Mouse (Mus musculus) kidney, adult 2 months (tissue): ENCODE measurements around the gene Zfp750.

ENCODE experiments used
- CTCF ChIP-seq: fragments of 200-500 bp; conservative IDR thresholded peaks from 2 replicates; pipeline ENCODE4 v1.5.1; 2011; ENCODE audit warnings: low read depth, mild to moderate bottlenecking, control low read depth, low read length, moderate library complexity, mixed read lengths; ENCODE audit not compliant: insufficient read depth, insufficient read length
- POLR2A ChIP-seq: fragments of 200-500 bp; IDR thresholded peaks from one replicate; pipeline ENCODE4 v1.6.1; 2011; ENCODE audit warnings: low read depth, low read length, control low read depth

DNA sequence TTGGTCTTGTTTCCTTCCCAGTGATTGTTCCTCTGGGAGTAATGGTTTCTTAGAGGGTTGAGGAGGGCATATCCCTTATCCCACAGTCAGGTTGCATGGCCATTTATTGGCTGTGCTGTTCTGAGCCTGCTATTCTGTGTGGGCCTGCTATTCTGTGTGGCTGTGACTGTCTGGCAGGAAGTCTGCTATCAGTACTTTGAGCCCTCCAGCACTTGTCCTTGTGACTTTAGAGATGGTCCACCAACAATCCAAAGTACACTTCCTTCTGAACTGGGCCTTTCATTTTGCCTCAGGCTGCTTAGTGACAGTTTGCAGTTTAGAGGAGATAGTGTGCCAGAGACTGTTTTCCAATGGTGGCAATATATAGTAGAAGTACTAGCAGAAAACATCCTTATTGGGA is 18.5 kb downstream of the Zfp750 start:
- TF ChIP-seq CTCF = no peak
- no peak for TF ChIP-seq POLR2A
